In the genomic region with DNA sequence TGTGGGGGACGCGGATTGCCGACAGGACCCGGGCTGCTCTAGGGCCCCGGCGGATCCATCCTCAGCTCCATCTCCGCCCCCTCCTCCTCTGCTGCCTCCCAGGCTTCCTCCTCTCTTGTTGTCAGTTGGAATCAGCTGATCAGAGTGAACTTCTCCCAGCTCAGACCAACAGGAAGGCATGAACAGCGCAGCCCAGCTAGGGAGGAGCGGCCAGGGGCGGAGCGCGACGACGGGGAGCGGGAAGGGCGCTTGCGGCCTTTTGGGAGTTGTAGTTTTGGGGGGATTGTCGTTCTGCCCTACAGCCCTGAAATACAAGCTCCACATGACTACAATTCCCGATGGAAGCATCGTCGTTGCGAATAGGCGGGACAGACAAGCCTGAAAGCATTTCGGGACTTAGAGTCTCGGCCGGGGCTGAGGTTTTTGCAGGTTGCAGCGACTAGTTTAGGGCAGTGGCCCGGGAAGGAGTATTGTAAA, we compare ENCODE assay signal across 7 mouse cellular contexts. TPM values are rescaled to one million over a fixed set of nuclear protein-coding genes. Genes with fewer than 3 reads are reported as not detected.
DNase-seq lines count a peak whose midpoint lies in the region; ATAC-seq lines count a peak whose summit lies in the region.

A gene (minus strand): TSS at position 198 of the 477 bp plus-strand sequence.

- no peaks in the 10 kb centered on the region for H3K27me3 ChIP-seq in embryonic facial prominence, embryonic 12.5 days
- H3K27me3 ChIP-seq in limb, embryonic 11.5 days (ENCODE audit: control insufficient read depth, insufficient read depth, low read length), result no peaks in the 10 kb centered on the region
- H3K27me3 ChIP-seq in midbrain, embryonic 14.5 days (ENCODE audit: control insufficient read depth, insufficient read depth, low read length), result no peaks in the 10 kb centered on the region

- H3K9ac ChIP-seq in embryonic facial prominence, embryonic 12.5 days, result peak within 1 kb of the TSS; percentile 97
- H3K9ac ChIP-seq in limb, embryonic 11.5 days (ENCODE audit: low read length), result peak within 1 kb of the TSS; percentile 78
- H3K9ac ChIP-seq in midbrain, embryonic 14.5 days (replicated peaks; ENCODE audit: low read length), result peak within 1 kb of the TSS; percentile 98

- peak; percentile 98 for ATAC-seq in embryonic facial prominence, embryonic 12.5 days (ENCODE audit: insufficient number of reproducible peaks, insufficient read depth, low FRiP score, low TSS enrichment)
- ATAC-seq in limb, embryonic 11.5 days (ENCODE audit: insufficient number of reproducible peaks, low FRiP score, low TSS enrichment, low read depth), result peak; percentile 95
- peak; percentile 98 for ATAC-seq in midbrain, embryonic 14.5 days (ENCODE audit: low FRiP score, low TSS enrichment)

- WGBS in embryonic facial prominence, embryonic 12.5 days, result under 1% methylated on average over 28 of the region's 28 CpGs
- under 1% methylated on average over 28 of the region's 28 CpGs for WGBS in limb, embryonic 11.5 days
- WGBS in midbrain, embryonic 14.5 days, result under 1% methylated on average over 28 of the region's 28 CpGs

- peak; percentile 90 for DNase-seq in adrenal gland, postnatal 25 days
- peak; percentile 100 for DNase-seq in heart, adult 11 months
- peak; percentile 90 for DNase-seq in kidney, adult 18-20 months
- DNase-seq in limb, embryonic 11.5 days (ENCODE audit: low spot score), result peak; percentile 93
- peak; percentile 98 for DNase-seq in midbrain, embryonic 14.5 days
- DNase-seq in spleen, adult 18-20 months, result peak; percentile 80 to 84

- H3K4me2 ChIP-seq in embryonic facial prominence, embryonic 12.5 days (replicated peaks), result peak within 1 kb of the TSS; percentile 61
- peak within 1 kb of the TSS; percentile 48 for H3K4me2 ChIP-seq in limb, embryonic 11.5 days (ENCODE audit: low read depth, severe bottlenecking)
- peak within 1 kb of the TSS; percentile 64 for H3K4me2 ChIP-seq in midbrain, embryonic 14.5 days (ENCODE audit: low read length)

- peaks cover 23% of the 10 kb centered on the region for H3K36me3 ChIP-seq in embryonic facial prominence, embryonic 12.5 days
- peaks cover 5% of the 10 kb centered on the region; the same call in 1 of the 2 replicates for H3K36me3 ChIP-seq in limb, embryonic 11.5 days (ENCODE audit: control insufficient read depth, insufficient read depth, low read length)
- H3K36me3 ChIP-seq in midbrain, embryonic 14.5 days (ENCODE audit: control insufficient read depth, insufficient read depth, low read length), result peaks cover 22% of the 10 kb centered on the region; the same call in 1 of the 2 replicates

- H3K4me3 ChIP-seq in embryonic facial prominence, embryonic 12.5 days, result peak within 1 kb of the TSS; percentile 97
- peak within 1 kb of the TSS; percentile 61 for H3K4me3 ChIP-seq in limb, embryonic 11.5 days (ENCODE audit: low read depth, low read length)
- H3K4me3 ChIP-seq in midbrain, embryonic 14.5 days (replicated peaks; ENCODE audit: low read depth, low read length), result peak within 1 kb of the TSS; percentile 91

- H3K9me3 ChIP-seq in embryonic facial prominence, embryonic 12.5 days, result no peaks in the 10 kb centered on the region
- no peaks in the 10 kb centered on the region for H3K9me3 ChIP-seq in limb, embryonic 11.5 days (ENCODE audit: control insufficient read depth, low read length)
- H3K9me3 ChIP-seq in midbrain, embryonic 14.5 days (ENCODE audit: control insufficient read depth, low read length), result no peaks in the 10 kb centered on the region

- H3K4me1 ChIP-seq in embryonic facial prominence, embryonic 12.5 days, result 0 out of 2 replicates have a peak, but pooled peaks cover 16% of the 10 kb centered on the region
- H3K4me1 ChIP-seq in limb, embryonic 11.5 days (ENCODE audit: control insufficient read depth, insufficient read depth, low read length), result no peaks in the 10 kb centered on the region
- peaks cover 23% of the 10 kb centered on the region for H3K4me1 ChIP-seq in midbrain, embryonic 14.5 days (ENCODE audit: control insufficient read depth, insufficient read depth, low read length)

- H3K27ac ChIP-seq in embryonic facial prominence, embryonic 12.5 days, result peak within 1 kb of the TSS; percentile 90
- H3K27ac ChIP-seq in limb, embryonic 11.5 days (replicated peaks; ENCODE audit: low read depth, low read length), result no peak within 1 kb of the TSS
- peak within 1 kb of the TSS; percentile 94 for H3K27ac ChIP-seq in midbrain, embryonic 14.5 days (replicated peaks; ENCODE audit: low read depth, low read length)

RNA-seq across cellular contexts. Expression of the gene that starts here (rescaled TPM):
- total RNA-seq in adrenal gland, postnatal 25 days (2021), result 40.5 and 42.3 TPM in 2 replicates
- polyA plus RNA-seq in embryonic facial prominence, embryonic 12.5 days (2016; fragmentation: Nextera tagmentation; extraction: Ambion mirVana), result 27.0 and 31.6 TPM in 2 replicates
- 16.2 and 19.0 TPM in 2 replicates for polyA plus RNA-seq in limb, embryonic 11.5 days (2014; fragmentation: Nextera tagmentation; extraction: Ambion mirVana)
- polyA plus RNA-seq in midbrain, embryonic 14.5 days (2014; fragmentation: Nextera tagmentation; extraction: Ambion mirVana), result 25.8 and 27.5 TPM in 2 replicates
